Mouse (Mus musculus): ENCODE measurements around the gene Dok7. TPM values are rescaled to one million over a fixed set of nuclear protein-coding genes. Genes with fewer than 3 reads are reported as not detected.
A peak's percentile ranks its signal among the peaks of the same experiment; 100 is the strongest.

Dok7 gene
- polyA plus RNA-seq, 1 experiment from 2014 or later: 1.6 TPM

DNA sequence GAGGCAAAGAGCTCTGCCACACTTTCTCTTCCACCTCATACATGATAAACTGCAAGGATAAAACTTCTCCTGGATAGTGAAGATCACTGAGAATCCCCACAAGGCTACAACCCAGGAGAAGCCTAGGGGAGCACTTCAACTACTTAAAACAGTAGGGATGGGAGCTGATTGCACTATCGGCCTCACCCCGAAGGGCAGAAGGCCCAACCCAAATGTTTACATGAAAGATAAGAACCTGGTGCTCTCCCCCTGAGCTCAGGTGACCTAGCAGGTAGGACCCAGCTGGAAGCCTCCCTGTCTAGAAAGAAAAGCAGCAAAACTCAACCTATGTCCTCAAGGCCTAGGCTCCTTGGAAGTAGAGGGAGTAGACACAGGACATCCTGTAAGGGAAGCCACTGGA, 47.0 kb downstream of the Dok7 start:
- Histone ChIP-seq H3K4me2 (replicated peaks) (peak overlapping the region; percentile 72; the same call in 1 of the 2 replicates), H3K9ac (no peak overlapping the region)

GRCm38 (mm10) chr5:35104183-35104959, 47.8 kb downstream of the Dok7 start:
- peak overlapping the region; percentile 79; the same call in 1 of the 2 replicates for H3K9ac ChIP-seq
- H3K4me1 ChIP-seq: peaks cover 26% of the 10 kb centered on the region
- H3K36me3 ChIP-seq: peaks cover 32% of the 10 kb centered on the region
- H3K9me3 ChIP-seq: no peaks in the 10 kb centered on the region
- no peak overlapping the region for H3K27ac ChIP-seq
- peak overlapping the region; percentile 78 for H3K4me3 ChIP-seq
- ATAC-seq (ENCODE audit: low FRiP score, low read depth): no peak
- WGBS: 63% methylated on average over 8 of the region's 8 CpGs
- no peaks in the 10 kb centered on the region for H3K27me3 ChIP-seq (replicated peaks)
- peak overlapping the region; percentile 72 for H3K4me2 ChIP-seq (replicated peaks)

More for the DNA sequence above, 47.0 kb downstream of the Dok7 start:
- 80% methylated on average over 2 of the region's 2 CpGs for WGBS
- Histone ChIP-seq H3K9me3 (no peaks in the 10 kb centered on the region), H3K36me3 (peaks cover 41% of the 10 kb centered on the region), H3K4me1 (peaks cover 26% of the 10 kb centered on the region), H3K27ac (no peak overlapping the region), H3K27me3 (replicated peaks) (no peaks in the 10 kb centered on the region), H3K4me3 (no peak overlapping the region)
- ATAC-seq (ENCODE audit: low FRiP score, low read depth): no peak

- H3K27ac ChIP-seq: peak within 1 kb of the TSS; percentile 66
- peak within 1 kb of the TSS; percentile 72 for H3K4me2 ChIP-seq (replicated peaks)
- WGBS: under 1% methylated on average over 39 of the region's 39 CpGs
- H3K9me3 ChIP-seq: no peaks in the 10 kb centered on the region
- H3K9ac ChIP-seq: peak within 1 kb of the TSS; percentile 79
- peak; percentile 97 for ATAC-seq (ENCODE audit: low FRiP score, low read depth)
- no peaks in the 10 kb centered on the region for H3K27me3 ChIP-seq (replicated peaks)
- H3K36me3 ChIP-seq: peaks cover 24% of the 10 kb centered on the region
- peaks cover 26% of the 10 kb centered on the region for H3K4me1 ChIP-seq
- peak within 1 kb of the TSS; percentile 78 for H3K4me3 ChIP-seq
Observed at GRCm38 (mm10) chr5:35104960-35105921, 48.7 kb downstream of the Dok7 start, which contains the start of gene Lrpap1. Gene Lrpap1, minus strand, starts transcription at chr5:35105766.

- Histone ChIP-seq H3K27me3 (replicated peaks) (no peaks in the 10 kb centered on the region), H3K9me3 (no peaks in the 10 kb centered on the region), H3K9ac (peak overlapping the region; percentile 47; the same call in 1 of the 2 replicates), H3K4me3 (peak overlapping the region; percentile 78), H3K27ac (no peak overlapping the region), H3K36me3 (peaks cover 17% of the 10 kb centered on the region), H3K4me1 (peaks cover 26% of the 10 kb centered on the region), H3K4me2 (replicated peaks) (peak overlapping the region; percentile 72)
- peak; percentile 61 for ATAC-seq (ENCODE audit: low FRiP score, low read depth)
- 8% methylated on average over 11 of the region's 11 CpGs for WGBS
Observed at GRCm38 (mm10) chr5:35105922-35106298, 49.3 kb downstream of the Dok7 start.

DNA sequence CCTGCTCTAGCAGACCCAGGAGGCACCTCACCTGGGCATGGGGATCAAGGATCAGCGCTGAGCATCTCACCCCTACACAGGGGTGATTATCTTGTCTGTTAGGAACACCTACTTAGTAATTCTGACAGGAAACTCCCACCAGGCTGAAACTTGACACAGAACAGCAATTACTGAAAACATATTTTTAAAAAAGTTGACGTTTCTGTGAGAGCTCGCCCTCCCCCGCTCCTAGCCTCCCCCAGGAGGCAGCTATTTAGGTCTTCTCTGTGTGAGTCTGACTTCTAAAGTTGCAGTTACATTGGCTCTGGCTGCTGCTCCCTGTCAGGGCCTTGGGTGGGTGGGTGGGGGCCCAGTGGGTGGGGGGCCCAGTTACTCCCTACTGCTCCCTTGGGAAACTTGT, 55.9 kb downstream of the Dok7 start:
- no peak for ATAC-seq (ENCODE audit: low FRiP score, low read depth)
- WGBS: 64% methylated on average over 4 of the region's 4 CpGs
- Histone ChIP-seq H3K9me3 (no peaks in the 10 kb centered on the region), H3K4me3 (no peak overlapping the region), H3K4me2 (replicated peaks) (no peak overlapping the region), H3K4me1 (no peaks in the 10 kb centered on the region), H3K27me3 (replicated peaks) (no peaks in the 10 kb centered on the region), H3K9ac (no peak overlapping the region), H3K27ac (no peak overlapping the region), H3K36me3 (no peaks in the 10 kb centered on the region)

- H3K36me3 ChIP-seq: no peaks in the 10 kb centered on the region
- no peak overlapping the region for H3K9ac ChIP-seq
- no peaks in the 10 kb centered on the region for H3K27me3 ChIP-seq (replicated peaks)
- no peak overlapping the region for H3K4me2 ChIP-seq (replicated peaks)
- H3K4me1 ChIP-seq: no peaks in the 10 kb centered on the region
- no peak for ATAC-seq (ENCODE audit: low FRiP score, low read depth)
- H3K27ac ChIP-seq: no peak overlapping the region
- WGBS: 75% methylated on average over 3 of the region's 3 CpGs
- H3K9me3 ChIP-seq: no peaks in the 10 kb centered on the region
- no peak overlapping the region for H3K4me3 ChIP-seq
Observed at GRCm38 (mm10) chr5:35116002-35116401, 59.4 kb downstream of the Dok7 start.

DNA sequence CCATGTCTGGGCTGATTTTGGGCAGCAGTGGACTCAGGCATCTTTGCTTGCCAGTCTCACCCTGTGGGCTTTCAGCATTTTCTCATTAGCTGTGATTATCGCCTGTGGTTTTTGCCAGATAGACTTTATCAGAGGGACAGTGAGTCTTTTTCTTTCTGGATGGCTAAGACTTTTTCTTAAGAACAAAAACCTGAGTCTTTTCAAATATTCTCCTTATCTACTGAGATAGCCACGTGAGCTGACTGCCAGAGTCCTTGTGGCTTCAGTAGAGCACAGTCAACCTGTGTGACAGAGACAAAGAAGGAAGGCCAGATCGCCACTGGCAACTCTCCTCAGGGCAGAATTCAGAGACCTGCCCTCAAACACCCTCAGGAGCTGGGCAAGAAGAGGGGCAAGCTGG, 61.1 kb downstream of the Dok7 start:
- no peaks in the 10 kb centered on the region for H3K9me3 ChIP-seq
- WGBS: 80% methylated on average over 3 of the region's 3 CpGs
- H3K9ac ChIP-seq: no peak overlapping the region
- no peaks in the 10 kb centered on the region for H3K36me3 ChIP-seq
- H3K4me3 ChIP-seq: no peak overlapping the region
- H3K4me1 ChIP-seq: no peaks in the 10 kb centered on the region
- no peak overlapping the region for H3K27ac ChIP-seq
- H3K27me3 ChIP-seq (replicated peaks): no peaks in the 10 kb centered on the region
- no peak overlapping the region for H3K4me2 ChIP-seq (replicated peaks)
- ATAC-seq (ENCODE audit: low FRiP score, low read depth): no peak

DNA sequence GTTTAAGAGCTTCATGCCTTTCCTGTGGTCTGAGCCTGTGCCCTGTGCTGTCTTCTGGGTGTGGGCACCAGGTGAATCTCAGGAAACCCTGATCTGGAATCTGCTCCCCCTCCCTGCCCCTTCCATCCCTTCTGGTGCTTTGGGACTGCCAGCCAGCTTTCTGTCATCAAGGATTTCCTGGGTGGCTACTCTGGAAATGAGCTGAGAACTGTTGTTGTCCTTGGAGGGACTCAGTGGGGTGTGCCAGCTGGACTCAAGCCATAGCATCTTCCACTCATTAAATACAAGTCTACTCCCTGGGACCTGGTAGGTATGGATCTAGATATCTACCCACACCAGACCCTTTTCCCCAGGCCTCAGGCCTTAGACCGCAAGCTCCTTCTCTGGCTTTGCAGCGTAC, 61.9 kb downstream of the Dok7 start:
- H3K9ac ChIP-seq: no peak overlapping the region
- no peaks in the 10 kb centered on the region for H3K4me1 ChIP-seq
- H3K27ac ChIP-seq: no peak overlapping the region
- ATAC-seq (ENCODE audit: low FRiP score, low read depth): no peak
- H3K4me3 ChIP-seq: no peak overlapping the region
- H3K27me3 ChIP-seq (replicated peaks): no peaks in the 10 kb centered on the region
- 96% methylated on average over 2 of the region's 2 CpGs for WGBS
- H3K4me2 ChIP-seq (replicated peaks): no peak overlapping the region
- H3K9me3 ChIP-seq: no peaks in the 10 kb centered on the region
- no peaks in the 10 kb centered on the region for H3K36me3 ChIP-seq

DNA sequence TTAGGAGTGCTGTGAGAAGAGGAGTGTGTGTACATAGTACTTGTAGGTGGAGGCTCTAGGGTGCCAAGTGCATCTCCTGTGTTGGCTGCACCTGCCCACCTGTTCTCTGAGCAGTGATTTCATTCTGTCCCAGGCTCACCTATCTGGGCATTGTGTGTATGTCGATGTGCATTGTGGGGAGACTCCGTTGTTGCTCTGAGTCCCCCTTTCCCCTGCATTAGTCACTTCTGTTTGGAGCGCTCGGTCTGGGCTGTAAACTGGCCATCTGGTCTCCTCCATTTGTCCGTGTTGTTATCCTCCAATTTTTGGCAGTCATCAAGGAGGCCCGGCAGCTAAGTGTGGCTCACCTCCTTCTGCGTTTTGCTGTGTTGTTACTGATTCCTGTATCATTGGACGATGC, 63.5 kb downstream of the Dok7 start:
- H3K4me1 ChIP-seq: no peaks in the 10 kb centered on the region
- H3K27me3 ChIP-seq (replicated peaks): no peaks in the 10 kb centered on the region
- no peak overlapping the region for H3K27ac ChIP-seq
- H3K4me2 ChIP-seq (replicated peaks): no peak overlapping the region
- no peaks in the 10 kb centered on the region for H3K9me3 ChIP-seq
- no peak overlapping the region for H3K4me3 ChIP-seq
- H3K36me3 ChIP-seq: no peaks in the 10 kb centered on the region
- no peak for ATAC-seq (ENCODE audit: low FRiP score, low read depth)
- H3K9ac ChIP-seq: no peak overlapping the region
- WGBS: 77% methylated on average over 8 of the region's 8 CpGs

GRCm38 (mm10) chr5:35129208-35129607, 72.6 kb downstream of the Dok7 start:
- Histone ChIP-seq H3K9ac (no peak overlapping the region), H3K9me3 (no peaks in the 10 kb centered on the region), H3K4me2 (replicated peaks) (no peak overlapping the region), H3K4me1 (no peaks in the 10 kb centered on the region), H3K36me3 (no peaks in the 10 kb centered on the region), H3K27me3 (replicated peaks) (no peaks in the 10 kb centered on the region), H3K27ac (no peak overlapping the region), H3K4me3 (no peak overlapping the region)
- no peak for ATAC-seq (ENCODE audit: low FRiP score, low read depth)
- WGBS: 86% methylated on average over 16 of the region's 16 CpGs

DNA sequence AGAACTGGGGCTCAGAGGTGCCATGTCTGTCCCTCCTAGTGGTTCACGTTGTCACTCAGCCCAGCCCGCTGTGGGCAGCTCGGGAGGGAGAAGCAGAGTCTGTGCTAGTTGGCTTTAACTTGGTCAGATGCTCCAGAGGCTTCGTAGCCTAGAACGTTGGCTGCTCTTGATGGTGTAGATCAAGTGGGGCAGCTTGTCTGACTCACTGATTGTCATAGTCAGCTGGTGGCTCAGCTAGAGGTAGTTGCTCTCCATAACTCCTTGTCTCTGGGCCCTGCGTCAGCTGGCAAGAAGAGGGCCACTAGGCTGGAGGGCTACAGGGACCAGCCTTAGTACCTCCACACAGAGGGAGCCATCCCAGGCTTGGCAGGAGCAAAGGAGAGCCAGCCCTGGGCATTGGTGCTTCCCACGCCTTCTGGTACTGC, 73.2 kb downstream of the Dok7 start:
- no peak overlapping the region for H3K27ac ChIP-seq
- H3K9me3 ChIP-seq: no peaks in the 10 kb centered on the region
- WGBS: 92% methylated on average over 7 of the region's 7 CpGs
- no peak overlapping the region for H3K4me3 ChIP-seq
- no peak for ATAC-seq (ENCODE audit: low FRiP score, low read depth)
- no peaks in the 10 kb centered on the region for H3K4me1 ChIP-seq
- no peak overlapping the region for H3K4me2 ChIP-seq (replicated peaks)
- H3K36me3 ChIP-seq: no peaks in the 10 kb centered on the region
- H3K9ac ChIP-seq: no peak overlapping the region
- H3K27me3 ChIP-seq (replicated peaks): no peaks in the 10 kb centered on the region

- Histone ChIP-seq H3K9ac (no peak overlapping the region), H3K4me1 (no peaks in the 10 kb centered on the region), H3K27me3 (replicated peaks) (no peaks in the 10 kb centered on the region), H3K9me3 (no peaks in the 10 kb centered on the region), H3K4me2 (replicated peaks) (no peak overlapping the region), H3K36me3 (no peaks in the 10 kb centered on the region), H3K4me3 (no peak overlapping the region), H3K27ac (no peak overlapping the region)
- WGBS: 40% methylated on average over 1 of the region's 1 CpGs
- ATAC-seq (ENCODE audit: low FRiP score, low read depth): no peak
Observed at GRCm38 (mm10) chr5:35131237-35131636, 74.7 kb downstream of the Dok7 start.

All from neural tube, embryonic 12.5 days (tissue).